Mouse (Mus musculus): ENCODE data around the gene Pitpnm1. TPM values are rescaled to one million over a fixed set of nuclear protein-coding genes. Genes with fewer than 3 reads are reported as not detected.

Gene Pitpnm1
- total RNA-seq, 1 experiment from 2014 or later = 95.1 TPM

GRCm38 (mm10) chr19:4140147-4140546 lies 40.3 kb downstream of the Pitpnm1 start:
- no peak for DNase-seq

GRCm38 (mm10) chr19:4142416-4143173 lies 42.8 kb downstream of the Pitpnm1 start:
- DNase-seq = no peak

- no peak for DNase-seq
Observed at GRCm38 (mm10) chr19:4143759-4144268, 44.0 kb downstream of the Pitpnm1 start, which contains the start of gene Cabp4. Cabp4 (minus strand) TSS chr19:4144033.

- DNase-seq = peak; percentile 64
Observed at GRCm38 (mm10) chr19:4144550-4145498, 45.0 kb downstream of the Pitpnm1 start.

- no peak for DNase-seq
Observed at GRCm38 (mm10) chr19:4145936-4146335, 46.1 kb downstream of the Pitpnm1 start.

- no peak for DNase-seq
Observed at GRCm38 (mm10) chr19:4146366-4147021, 46.7 kb downstream of the Pitpnm1 start.

- DNase-seq = no peak
Observed at GRCm38 (mm10) chr19:4147022-4147405, 47.2 kb downstream of the Pitpnm1 start.

GRCm38 (mm10) chr19:4147782-4148490 lies 48.1 kb downstream of the Pitpnm1 start:
- DNase-seq = no peak

GRCm38 (mm10) chr19:4148491-4148806 lies 48.7 kb downstream of the Pitpnm1 start, which contains the start of gene Coro1b:
Coro1b (plus strand) TSS chr19:4148619.
- DNase-seq = peak; percentile 99

GRCm38 (mm10) chr19:4148819-4149218 lies 49.0 kb downstream of the Pitpnm1 start:
- DNase-seq = no peak

- DNase-seq = no peak
Observed at GRCm38 (mm10) chr19:4149283-4149682, 49.5 kb downstream of the Pitpnm1 start.

GRCm38 (mm10) chr19:4149764-4150461 lies 50.1 kb downstream of the Pitpnm1 start:
- DNase-seq = no peak

GRCm38 (mm10) chr19:4150567-4151487 lies 51.0 kb downstream of the Pitpnm1 start:
- DNase-seq = no peak

- no peak for DNase-seq
Observed at GRCm38 (mm10) chr19:4151488-4151860, 51.7 kb downstream of the Pitpnm1 start.

- DNase-seq = no peak
Observed at GRCm38 (mm10) chr19:4151898-4152297, 52.1 kb downstream of the Pitpnm1 start.

GRCm38 (mm10) chr19:4152445-4153231 lies 52.8 kb downstream of the Pitpnm1 start:
- DNase-seq = no peak

GRCm38 (mm10) chr19:4153232-4153654 lies 53.4 kb downstream of the Pitpnm1 start, which contains the start of gene Ptprcap:
Ptprcap (plus strand) TSS chr19:4153604.
- peak; percentile 67 for DNase-seq

- DNase-seq = no peak
Observed at GRCm38 (mm10) chr19:4154437-4155222, 54.8 kb downstream of the Pitpnm1 start.
